Mouse (Mus musculus) testis, adult 2 months (tissue): ENCODE measurements around the gene Wdfy4.

Experiments used
- CTCF ChIP-seq: fragments of 200-500 bp; IDR thresholded peaks from 2 replicates; pipeline ENCODE4 v1.5.1; 2012; ENCODE audit warnings: low read depth, mild to moderate bottlenecking, inconsistent platforms, low read length, moderate library complexity; ENCODE audit not compliant: control insufficient read depth, insufficient read depth, insufficient replicate concordance
- POLR2A ChIP-seq: fragments of 200-500 bp; IDR thresholded peaks from 2 replicates; pipeline ENCODE4 v1.6.1; 2012; ENCODE audit warnings: low read depth, mild to moderate bottlenecking, inconsistent platforms, low read length, moderate library complexity; ENCODE audit not compliant: control insufficient read depth

DNA sequence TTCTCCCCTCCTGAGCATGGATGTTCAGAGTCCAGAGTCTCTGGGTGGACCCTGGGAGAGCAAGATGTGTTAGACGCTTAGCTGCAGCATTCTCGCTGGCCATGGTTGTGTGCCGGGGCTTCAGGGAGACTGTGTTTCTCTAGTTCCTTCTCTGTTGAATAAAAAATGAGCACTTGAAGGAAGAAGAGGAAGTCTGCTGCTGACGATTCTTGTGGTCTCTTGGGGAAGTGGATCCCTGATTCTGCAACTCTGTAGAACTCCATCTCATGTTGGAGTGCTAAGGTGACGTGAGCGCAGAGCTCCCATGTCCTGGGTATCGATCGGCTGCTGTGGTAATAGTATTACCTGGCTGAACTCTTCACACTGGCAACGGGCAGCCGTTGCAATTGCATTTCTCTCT, 253.6 kb downstream of the Wdfy4 start:
- TF ChIP-seq CTCF (no peak), POLR2A (no peak)
